Mouse (Mus musculus) brown adipose tissue, adult 24 weeks (tissue): ENCODE results near the gene Tmem51. TPM values are rescaled to one million over a fixed set of nuclear protein-coding genes. Genes with fewer than 3 reads are reported as not detected.
"Not testable (repeated sequence)": the region's sequence is repeated elsewhere in the genome, so short reads cannot be mapped to it uniquely, and the experiment has no call there.

Source experiments
- H3K27ac ChIP-seq: fragments of 200-500 bp; replicated peaks from 2 replicates; pipeline ENCODE4 v1.5.1; 2012; ENCODE audit warnings: low read depth, mild to moderate bottlenecking, low read length
- H3K4me1 ChIP-seq: fragments of 200-500 bp; 2 replicates; pipeline ENCODE4 v1.6.1; 2012; ENCODE audit warnings: low read length, mixed read lengths; ENCODE audit not compliant: control insufficient read depth, insufficient read depth, insufficient read length
- H3K4me3 ChIP-seq: fragments of 200-500 bp; 2 replicates; pipeline ENCODE4 v1.5.1; 2012; ENCODE audit warnings: low read depth, mild to moderate bottlenecking, low read length, moderate library complexity; ENCODE audit not compliant: insufficient read depth
- polyA plus RNA-seq: library from polyadenylated mRNA; stranded (reverse); fragments of >200 nt; gene quantifications from 2 replicates; pipeline ENCODE4 v1.2.4, GENCODE M21; 2012; ENCODE audit not compliant: missing spikeins, insufficient read depth, insufficient read length

Tmem51 gene
- polyA plus RNA-seq, 1 experiment, result 0.91 TPM

GRCm38 (mm10) chr4:142059113-142059840, 24.8 kb downstream of the Tmem51 start:
- Histone ChIP-seq H3K4me1 (no peaks in the 10 kb centered on the region), H3K27ac (no peak overlapping the region), H3K4me3 (no peak overlapping the region)

- Histone ChIP-seq H3K27ac (no peak overlapping the region), H3K4me3 (no peak overlapping the region), H3K4me1 (no peaks in the 10 kb centered on the region)
Observed at GRCm38 (mm10) chr4:142057529-142058216, 26.4 kb downstream of the Tmem51 start.

DNA sequence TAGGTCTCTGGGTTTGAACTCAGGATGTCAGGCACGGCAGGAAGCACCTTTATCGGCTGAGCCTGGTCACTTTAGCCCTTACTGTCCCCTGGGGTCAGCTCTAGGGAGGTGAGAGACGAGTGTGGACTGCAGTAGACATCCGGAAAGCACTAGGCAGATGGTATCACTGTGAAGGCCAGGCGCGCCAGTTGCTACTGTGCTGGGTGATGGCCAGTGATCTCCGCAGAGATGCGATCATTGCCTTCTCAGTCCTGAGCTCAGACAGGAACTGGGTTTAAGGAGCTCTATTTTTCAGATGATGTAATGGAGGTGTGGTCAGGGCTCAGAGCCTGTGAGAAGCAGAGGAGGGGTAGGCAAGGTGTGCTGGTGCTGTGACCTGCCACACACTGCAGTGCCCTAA, 28.5 kb downstream of the Tmem51 start:
- Histone ChIP-seq H3K4me1 (no peaks in the 10 kb centered on the region), H3K4me3 (no peak overlapping the region), H3K27ac (no peak overlapping the region)

- no peak overlapping the region for H3K27ac ChIP-seq
- H3K4me3 ChIP-seq, result no peak overlapping the region
- H3K4me1 ChIP-seq, result no peaks in the 10 kb centered on the region
Observed at GRCm38 (mm10) chr4:142054580-142054979, 29.5 kb downstream of the Tmem51 start.

DNA sequence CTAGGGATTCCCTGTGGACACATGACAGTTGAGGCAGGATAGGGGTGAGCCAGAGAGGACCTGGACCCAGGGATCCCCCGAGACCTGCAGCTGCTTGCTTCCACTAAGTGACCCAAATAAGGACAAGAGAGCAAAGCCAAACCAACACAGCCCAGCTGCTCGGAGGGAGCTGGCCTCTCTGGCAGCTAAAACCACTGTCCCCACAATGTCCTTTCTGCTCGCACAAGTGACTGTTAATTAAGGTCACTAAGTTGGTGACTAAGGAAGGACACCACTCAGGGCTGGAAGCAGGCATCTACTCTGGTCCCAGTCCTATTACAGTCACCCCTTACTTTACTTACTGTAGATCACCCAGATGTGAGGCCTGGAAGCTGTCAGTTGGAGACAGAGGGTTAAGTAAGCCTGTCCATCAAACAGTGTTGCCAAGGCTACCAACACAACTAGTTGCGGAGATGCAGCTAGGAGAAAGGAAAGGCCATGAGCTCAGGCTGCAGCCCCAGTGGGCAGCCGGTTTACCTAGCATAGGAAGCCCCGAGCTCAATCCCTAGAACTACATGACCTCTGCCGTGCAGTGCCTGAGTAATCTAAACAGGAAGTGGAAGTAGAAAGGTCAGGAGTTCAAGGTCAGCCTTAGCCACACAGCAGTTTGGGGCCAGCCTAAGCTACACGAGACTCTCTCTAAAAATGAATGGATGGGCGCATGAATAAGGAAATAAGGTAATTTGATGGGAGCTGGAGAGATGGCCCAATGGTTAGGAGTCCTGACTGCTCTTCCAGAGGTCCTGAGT, 30.2 kb downstream of the Tmem51 start:
- H3K4me3 ChIP-seq, result no peak overlapping the region
- no peak overlapping the region for H3K27ac ChIP-seq
- H3K4me1 ChIP-seq, result no peaks in the 10 kb centered on the region

- Histone ChIP-seq H3K27ac (no peak overlapping the region), H3K4me1 (no peaks in the 10 kb centered on the region), H3K4me3 (no peak overlapping the region)
Observed at GRCm38 (mm10) chr4:142053261-142053660, 30.8 kb downstream of the Tmem51 start.

DNA sequence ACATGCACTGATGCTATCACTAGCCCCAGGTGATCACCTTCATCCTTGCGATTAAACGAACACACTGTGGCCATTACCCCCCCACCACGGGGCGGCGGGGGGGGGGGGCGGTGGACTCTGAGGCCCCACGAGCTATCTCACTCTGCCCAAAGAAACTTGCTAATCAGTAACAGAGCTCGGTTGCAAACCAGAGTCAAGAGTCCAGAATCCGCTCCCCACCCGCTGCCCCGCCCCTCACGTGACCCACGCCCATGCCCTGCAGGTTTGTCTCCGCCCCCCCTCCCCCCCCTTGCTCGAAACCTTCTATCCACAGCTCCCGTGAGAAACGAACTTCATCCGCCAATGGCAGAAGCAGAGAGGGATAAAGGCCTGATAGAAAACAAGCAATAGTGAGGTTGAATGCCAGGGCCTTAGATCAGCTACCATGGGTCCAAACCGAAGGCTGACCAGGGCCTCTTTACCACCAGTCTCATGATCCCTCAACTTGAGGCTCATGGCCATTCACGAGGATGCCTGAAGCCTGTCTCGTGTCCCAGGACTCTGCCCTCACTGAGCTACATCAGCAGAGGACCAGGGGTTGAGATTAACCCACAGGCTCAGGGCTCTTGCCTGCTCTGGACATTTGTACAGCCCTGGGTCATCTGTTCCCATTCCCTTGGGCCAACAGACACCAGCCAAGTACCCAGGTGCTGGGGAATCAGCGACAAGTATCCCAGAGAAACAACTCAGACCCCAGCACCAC, 31.5 kb downstream of the Tmem51 start:
- H3K27ac ChIP-seq, result no peak overlapping the region
- no peaks in the 10 kb centered on the region for H3K4me1 ChIP-seq
- H3K4me3 ChIP-seq, result no peak overlapping the region

DNA sequence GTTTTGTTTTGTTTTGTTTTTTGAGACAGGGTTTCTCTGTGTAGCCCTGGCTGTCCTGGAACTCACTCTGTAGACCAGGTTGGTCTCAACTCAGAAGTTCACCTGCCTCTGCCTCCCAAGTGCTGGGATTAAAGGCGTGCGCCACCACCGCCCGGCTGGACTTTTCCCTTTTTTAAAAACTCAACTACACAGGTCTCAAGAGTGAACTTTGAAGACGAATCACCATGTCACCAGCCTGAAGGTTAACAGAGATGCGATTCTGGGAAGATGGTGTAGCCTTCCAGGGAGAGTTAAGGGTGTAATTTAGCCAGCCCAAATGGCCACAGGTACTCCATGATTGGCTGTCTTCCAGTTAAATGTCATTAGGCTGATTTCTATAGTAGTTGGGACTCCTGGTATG, 32.2 kb downstream of the Tmem51 start:
- H3K27ac ChIP-seq, H3K4me1 ChIP-seq, H3K4me3 ChIP-seq: not testable (repeated sequence)

DNA sequence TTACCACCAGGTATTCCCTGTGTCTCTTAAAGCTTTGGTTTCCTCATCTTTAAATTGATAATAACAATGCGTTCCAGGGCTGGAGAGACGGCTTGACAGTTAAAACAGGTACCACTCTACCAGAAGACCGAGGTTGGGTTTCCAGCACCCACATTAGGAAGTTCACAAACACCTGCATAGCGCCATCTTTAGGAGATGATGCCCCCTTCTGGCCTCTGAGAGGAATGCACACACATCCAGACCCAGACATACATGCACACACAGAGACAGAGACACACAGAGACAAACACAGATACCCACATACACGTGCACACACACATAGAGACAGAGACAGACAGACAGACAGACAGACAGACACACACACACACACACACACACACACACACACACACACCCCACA, 34.1 kb downstream of the Tmem51 start:
- no peak overlapping the region for H3K27ac ChIP-seq
- H3K4me3 ChIP-seq, result no peak overlapping the region
- no peaks in the 10 kb centered on the region for H3K4me1 ChIP-seq

- Histone ChIP-seq H3K4me1 (no peaks in the 10 kb centered on the region), H3K4me3 (no peak overlapping the region), H3K27ac (no peak overlapping the region)
Observed at GRCm38 (mm10) chr4:142048391-142048790, 35.7 kb downstream of the Tmem51 start.

GRCm38 (mm10) chr4:142047005-142047404, 37.1 kb downstream of the Tmem51 start:
- Histone ChIP-seq H3K27ac (no peak overlapping the region), H3K4me3 (no peak overlapping the region), H3K4me1 (no peaks in the 10 kb centered on the region)

GRCm38 (mm10) chr4:142046496-142046895, 37.6 kb downstream of the Tmem51 start:
- no peak overlapping the region for H3K27ac ChIP-seq
- no peak overlapping the region for H3K4me3 ChIP-seq
- H3K4me1 ChIP-seq, result no peaks in the 10 kb centered on the region

DNA sequence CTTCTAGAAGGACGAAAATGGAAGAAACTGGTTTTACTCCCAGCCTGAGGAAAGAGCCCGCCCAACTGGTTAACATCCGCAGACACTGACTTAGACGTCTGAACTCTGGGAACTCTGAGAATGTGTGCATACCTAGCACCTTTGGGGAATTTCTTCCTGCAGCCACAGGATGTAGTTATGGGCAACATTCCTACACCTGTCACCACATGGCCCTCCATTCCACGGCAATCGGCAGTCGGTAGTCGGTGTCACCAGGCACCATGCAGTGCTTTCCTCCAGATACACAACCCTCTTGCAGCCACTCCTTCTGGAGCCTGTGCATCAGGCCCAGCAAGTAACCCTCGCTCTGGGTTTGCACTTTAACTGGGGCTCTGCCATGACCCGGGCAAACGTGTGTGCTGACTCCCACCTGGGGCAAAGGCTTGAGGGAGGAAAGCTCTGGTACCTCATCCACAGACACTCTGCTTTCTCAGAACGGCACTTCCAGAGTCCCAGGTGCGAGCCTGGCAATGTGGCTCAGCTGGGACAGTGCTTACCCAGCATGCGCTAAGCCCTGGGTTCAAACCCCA, 38.4 kb downstream of the Tmem51 start:
- Histone ChIP-seq H3K27ac (no peak overlapping the region), H3K4me1 (no peaks in the 10 kb centered on the region), H3K4me3 (no peak overlapping the region)

- Histone ChIP-seq H3K4me1 (no peaks in the 10 kb centered on the region), H3K4me3 (no peak overlapping the region), H3K27ac (no peak overlapping the region)
Observed at GRCm38 (mm10) chr4:142044452-142044851, 39.7 kb downstream of the Tmem51 start.
